Comparison of ENCODE assay signal across 9 mouse cellular contexts in the genomic region with DNA sequence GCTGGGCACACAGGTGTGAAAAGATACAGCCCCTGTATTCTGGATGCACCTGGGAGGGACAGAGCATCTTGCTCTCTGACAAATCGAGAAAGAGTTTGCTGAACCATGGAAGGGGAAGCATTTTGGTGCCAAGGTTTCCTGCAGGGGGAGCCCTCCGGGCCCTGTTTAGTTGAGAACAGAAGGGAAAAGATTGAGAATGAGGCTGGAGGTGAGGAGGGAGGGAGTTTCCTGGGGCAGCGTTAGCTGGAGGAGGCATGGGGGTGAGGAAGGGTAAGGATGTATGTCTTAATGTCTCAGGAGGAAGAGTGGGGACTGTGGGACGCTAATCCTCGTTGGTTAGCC. TPM values are rescaled to one million over a fixed set of nuclear protein-coding genes. Genes with fewer than 3 reads are reported as not detected.
A peak's percentile ranks its signal among the peaks of the same experiment; 100 is the strongest.
DNase-seq lines count a peak whose midpoint lies in the region; ATAC-seq and TF ChIP-seq lines count a peak whose summit lies in the region.
"Had no signal": no experiment of that assay in that cellular context is flagged by ENCODE, and none has a peak within 500 bp of the region (broad histone marks: within the 10 kb centered on the region; RNA-seq: fewer than 3 reads in every experiment).

No protein-coding gene starts in this region.

- no peaks in the 10 kb centered on the region for H3K9me3 ChIP-seq in hindbrain, embryonic 15.5 days
- H3K9me3 ChIP-seq: embryonic facial prominence, embryonic 15.5 days had no signal

- H3K9ac ChIP-seq in hindbrain, embryonic 15.5 days: no peak overlapping the region
- H3K9ac ChIP-seq: embryonic facial prominence, embryonic 15.5 days had no signal

- no peak for TF ChIP-seq POLR2A in thymus, adult 2 months (IDR thresholded peaks at IDR 0.05; ENCODE audit: control insufficient read depth, extremely low read depth, insufficient read depth, low read length, poor library complexity)
- TF ChIP-seq POLR2A in cortical plate, adult 2 months (IDR thresholded peaks at IDR 0.05; ENCODE audit: extremely low read depth, insufficient read depth, low read length): no peak

- no peaks in the 10 kb centered on the region for H3K36me3 ChIP-seq in thymus, adult 2 months (ENCODE audit: control insufficient read depth, insufficient read depth, low read length)
- H3K36me3 ChIP-seq in hindbrain, embryonic 15.5 days: no peaks in the 10 kb centered on the region
- H3K36me3 ChIP-seq: embryonic facial prominence, embryonic 15.5 days had no signal

- no peak overlapping the region for H3K4me2 ChIP-seq in hindbrain, embryonic 15.5 days
- H3K4me2 ChIP-seq: embryonic facial prominence, embryonic 15.5 days had no signal

- peak; percentile 38; the same call in 1 of the 2 replicates for ATAC-seq in hindbrain, embryonic 15.5 days (ENCODE audit: low FRiP score, low read depth)

- no peak for TF ChIP-seq CTCF in thymus, adult 2 months (IDR thresholded peaks at IDR 0.05; ENCODE audit: borderline replicate concordance, control insufficient read depth, extremely low read depth, insufficient read depth, low read length, poor library complexity)
- TF ChIP-seq CTCF in cortical plate, adult 2 months (IDR thresholded peaks at IDR 0.05; ENCODE audit: extremely low read depth, insufficient read depth, low read length): peak; percentile 39

- H3K27ac ChIP-seq in thymus, adult 2 months (ENCODE audit: control insufficient read depth, insufficient read depth, low read length): no peak overlapping the region
- no peak overlapping the region for H3K27ac ChIP-seq in cortical plate, adult 2 months (ENCODE audit: insufficient read depth, low read length)
- no peak overlapping the region for H3K27ac ChIP-seq in hindbrain, embryonic 15.5 days (replicated peaks)
- H3K27ac ChIP-seq: embryonic facial prominence, embryonic 15.5 days had no signal

- WGBS in thymus, adult 2 months: 5% methylated on average over 5 of the region's 5 CpGs
- 2% methylated on average over 5 of the region's 5 CpGs for WGBS in hindbrain, embryonic 15.5 days

- no peaks in the 10 kb centered on the region for H3K27me3 ChIP-seq in thymus, adult 2 months (ENCODE audit: control insufficient read depth, insufficient read depth, low read length)
- H3K27me3 ChIP-seq in hindbrain, embryonic 15.5 days: peaks cover 12% of the 10 kb centered on the region; the same call in 1 of the 2 replicates

- DNase-seq in thymus, postnatal 4 days: peak; percentile 31
- DNase-seq in thymus, adult 2 months: no peak
- DNase-seq in lung, postnatal 14 days: peak; percentile 20
- DNase-seq in right cerebral cortex, postnatal 4 days: peak; percentile 47
- no peak for DNase-seq in T-cell, adult 2 months (ENCODE audit: low spot score)

- H3K4me1 ChIP-seq in thymus, adult 2 months (replicated peaks; ENCODE audit: control insufficient read depth, insufficient read depth, low read length): no peaks in the 10 kb centered on the region
- no peaks in the 10 kb centered on the region for H3K4me1 ChIP-seq in cortical plate, adult 2 months (ENCODE audit: control insufficient read depth, insufficient read depth, low read length)
- peaks cover 12% of the 10 kb centered on the region for H3K4me1 ChIP-seq in hindbrain, embryonic 15.5 days (replicated peaks)

- no peak overlapping the region for H3K4me3 ChIP-seq in thymus, adult 2 months (ENCODE audit: control insufficient read depth, insufficient read depth, low read length)
- H3K4me3 ChIP-seq in cortical plate, adult 2 months (ENCODE audit: insufficient read depth, low read length): no peak overlapping the region
- no peak overlapping the region for H3K4me3 ChIP-seq in hindbrain, embryonic 15.5 days
- H3K4me3 ChIP-seq: embryonic facial prominence, embryonic 15.5 days had no signal

RNA-seq across cellular contexts. Expression of a gene that starts 38.4 kb away (rescaled TPM):
- 194 and 196 TPM in 2 replicates for polyA plus RNA-seq in thymus, adult 2 months (2012; rRNA removed)
- polyA plus RNA-seq in cortical plate, adult 2 months (2012; rRNA removed): 82.0 and 88.8 TPM in 2 replicates
- 158 and 164 TPM in 2 replicates for polyA plus RNA-seq in hindbrain, embryonic 15.5 days (2015; fragmentation: Nextera tagmentation; extraction: Ambion mirVana)

RNA-seq across cellular contexts. Expression of a gene that starts 49.9 kb away (rescaled TPM):
- 0.38 and 0.42 TPM in 2 replicates for polyA plus RNA-seq in thymus, adult 2 months (2012; rRNA removed)
- not detected in 2 replicates for polyA plus RNA-seq in cortical plate, adult 2 months (2012; rRNA removed)
- polyA plus RNA-seq in hindbrain, embryonic 15.5 days (2015; fragmentation: Nextera tagmentation; extraction: Ambion mirVana): 1.3 and 1.4 TPM in 2 replicates
- polyA plus RNA-seq: liver, embryonic 16.5 days had no signal

RNA-seq across cellular contexts. Expression of a gene that starts 55.8 kb away (rescaled TPM):
- 0.75 and 1.0 TPM in 2 replicates for polyA plus RNA-seq in thymus, adult 2 months (2012; rRNA removed)
- polyA plus RNA-seq in cortical plate, adult 2 months (2012; rRNA removed): not detected in 2 replicates
- polyA plus RNA-seq in hindbrain, embryonic 15.5 days (2015; fragmentation: Nextera tagmentation; extraction: Ambion mirVana): 0.60 and 0.93 TPM in 2 replicates
- polyA plus RNA-seq: embryonic facial prominence, embryonic 15.5 days; liver, embryonic 16.5 days had no signal

Comparison
In these comparisons a context has a peak if more than half of its experiments do, and no peak if none do; other contexts are left out.
1. DNase-seq: peak in thymus, postnatal 4 days (single experiment), lung, postnatal 14 days (single experiment) and right cerebral cortex, postnatal 4 days (single experiment); none in thymus, adult 2 months (single experiment) and T-cell, adult 2 months (single experiment).